Mouse (Mus musculus) myocyte (in vitro differentiated cells): Measurements from ENCODE around the gene Gpr19.

Experiments used
- CEBPB ChIP-seq: IDR thresholded peaks from 2 replicates; pipeline ENCODE4 v1.6.1; 2011; ENCODE audit warnings: mild to moderate bottlenecking, moderate library complexity; ENCODE audit not compliant: poor library complexity, insufficient read depth, severe bottlenecking
- E2F4 ChIP-seq: IDR thresholded peaks from one replicate; pipeline ENCODE4 v1.6.1; 2011; ENCODE audit warnings: mild to moderate bottlenecking, control low read depth, moderate library complexity; ENCODE audit not compliant: insufficient read depth
- MAX ChIP-seq: IDR thresholded peaks from one replicate; pipeline ENCODE4 v1.6.1; 2011; ENCODE audit warnings: low read depth, mild to moderate bottlenecking, control low read depth
- MYOD1 ChIP-seq, 3 experiments: IDR thresholded peaks; one replicate each; pipeline ENCODE4 v1.6.1; 2011; ENCODE audit warnings: control low read depth in 2 of 3, low read depth in 2 of 3, mild to moderate bottlenecking in 2 of 3, moderate library complexity in 1 of 3; ENCODE audit not compliant: insufficient read length in 2 of 3, control insufficient read depth in 1 of 3
- MYOG ChIP-seq, 3 experiments: IDR thresholded peaks; one replicate each; pipeline ENCODE4 v1.6.1; 2011; ENCODE audit warnings: control low read depth in 2 of 3, low read depth in 2 of 3, mild to moderate bottlenecking in 2 of 3; ENCODE audit not compliant: insufficient read length in 2 of 3, control insufficient read depth in 1 of 3, insufficient read depth in 1 of 3
- POLR2A ChIP-seq: IDR thresholded peaks from one replicate; pipeline ENCODE4 v1.6.1; 2011; ENCODE audit warnings: low read depth, mild to moderate bottlenecking, control low read depth, moderate library complexity; ENCODE audit not compliant: insufficient read length
- POLR2AphosphoS2 ChIP-seq: IDR thresholded peaks from one replicate; pipeline ENCODE4 v1.6.1; 2011; ENCODE audit warnings: low read depth, control low read depth; ENCODE audit not compliant: insufficient read length
- TCF12 ChIP-seq: IDR thresholded peaks from one replicate; pipeline ENCODE4 v1.6.1; 2011; ENCODE audit warnings: mild to moderate bottlenecking, control low read depth; ENCODE audit not compliant: poor library complexity, insufficient read depth, severe bottlenecking
- TCF3 ChIP-seq: IDR thresholded peaks from one replicate; pipeline ENCODE4 v1.6.1; 2011; ENCODE audit warnings: low read depth, control low read depth; ENCODE audit not compliant: insufficient read length
- USF1 ChIP-seq: IDR thresholded peaks from one replicate; pipeline ENCODE4 v1.6.1; 2011; ENCODE audit warnings: low read depth, mild to moderate bottlenecking, control low read depth, moderate library complexity

- no peak for TF ChIP-seq TCF12
- TF ChIP-seq POLR2A, result no peak
- TF ChIP-seq MYOD1 (IDR thresholded peaks at IDR 0.05; ENCODE audit: control insufficient read depth in 1 of 3, insufficient read length in 2 of 3, low read depth in 2 of 3), result no peak
- no peak for TF ChIP-seq USF1
- no peak for TF ChIP-seq CEBPB
- TF ChIP-seq E2F4, result no peak
- TF ChIP-seq POLR2AphosphoS2, result no peak
- TF ChIP-seq MAX, result no peak
- no peak for TF ChIP-seq TCF3
- no peak for TF ChIP-seq MYOG (IDR thresholded peaks at IDR 0.05; ENCODE audit: control insufficient read depth in 1 of 3, insufficient read depth in 1 of 3, insufficient read length in 2 of 3, low read depth in 2 of 3)
Measured at GRCm38 (mm10) chr6:134861386-134861785, 37.0 kb downstream of the Gpr19 start.
